Mouse (Mus musculus): ENCODE results near the gene Opa3.
A peak's percentile ranks its signal among the peaks of the same experiment; 100 is the strongest.

Opa3 gene

DNA sequence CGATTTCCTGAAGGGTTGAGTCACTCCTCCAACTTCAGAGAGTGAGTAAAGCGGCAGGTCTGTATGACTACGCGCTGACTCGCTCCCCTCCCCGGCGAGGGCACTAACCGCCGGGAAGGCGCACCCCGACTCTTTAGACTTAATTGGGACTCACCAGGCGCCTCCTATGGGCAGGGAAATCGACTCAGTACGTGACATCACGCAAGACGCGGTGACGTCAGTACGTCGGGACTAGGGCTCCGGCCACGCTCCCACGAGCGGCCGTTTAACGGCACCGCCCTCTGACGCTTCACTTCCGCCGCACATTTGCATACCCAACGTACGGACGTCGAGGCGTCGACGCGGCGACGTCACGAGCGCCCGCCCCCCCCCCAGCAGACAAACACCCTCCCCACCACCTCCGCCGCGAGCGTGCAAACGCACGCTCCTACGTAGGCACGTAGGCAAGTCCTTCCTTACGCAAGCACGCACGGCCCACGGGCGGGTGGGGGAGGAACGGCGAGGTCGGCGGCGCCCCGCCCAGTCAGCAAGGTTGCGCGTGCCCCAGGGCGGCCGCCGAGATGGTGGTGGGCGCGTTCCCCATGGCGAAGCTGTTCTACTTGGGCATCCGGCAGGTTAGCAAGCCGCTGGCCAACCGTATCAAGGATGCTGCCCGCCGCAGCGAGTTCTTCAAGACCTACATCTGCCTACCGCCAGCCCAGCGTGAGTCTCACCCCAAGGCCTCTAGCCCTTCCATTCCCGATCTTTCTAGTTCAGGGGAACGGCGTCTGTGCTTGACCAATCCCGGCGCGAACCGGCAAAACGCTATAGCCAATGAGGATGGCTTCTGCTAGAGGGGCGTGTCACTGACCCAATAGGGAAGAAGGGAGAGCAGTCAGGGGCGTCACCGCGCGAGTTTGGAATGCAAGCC lies at the start of gene Opa3:
Gene Opa3 (plus strand): TSS at position 452 of the 910 bp plus-strand sequence.
- peak; percentile 97 for DNase-seq (ENCODE audit: extremely low read depth, low read depth, low spot score)

DNA sequence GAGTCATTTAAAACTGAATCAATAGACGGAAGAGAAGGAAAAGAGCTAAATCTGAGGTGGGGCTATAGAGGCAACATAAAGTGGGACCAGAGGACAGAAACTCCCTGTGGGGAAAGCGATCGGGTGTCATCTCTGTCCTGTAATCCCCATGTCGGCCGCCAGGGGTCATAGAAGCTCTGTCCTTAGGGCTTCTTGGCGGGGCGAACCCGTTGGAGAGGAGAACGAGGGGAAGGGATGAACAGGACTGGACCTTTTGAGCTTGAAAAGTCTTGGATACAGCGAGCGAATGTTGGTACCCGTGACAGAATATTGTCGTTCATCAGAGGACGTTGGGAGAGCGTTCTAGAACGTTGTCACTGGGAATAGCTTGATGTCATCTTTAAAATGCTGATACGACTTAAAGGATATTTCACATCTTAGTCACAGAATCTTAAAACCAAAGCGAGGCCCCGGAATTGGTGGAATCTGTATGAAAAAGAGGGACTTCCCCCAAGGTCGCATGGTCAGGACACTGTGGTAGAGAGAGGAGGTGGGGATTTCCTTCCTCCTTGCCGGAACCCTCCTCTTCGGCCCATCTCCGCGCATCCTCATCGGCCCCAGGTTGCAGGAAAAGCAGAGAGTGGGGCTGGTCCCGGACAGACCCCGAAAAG lies 49.6 kb upstream of the Opa3 start:
- DNase-seq (ENCODE audit: extremely low read depth, low read depth, low spot score) = no peak

DNA sequence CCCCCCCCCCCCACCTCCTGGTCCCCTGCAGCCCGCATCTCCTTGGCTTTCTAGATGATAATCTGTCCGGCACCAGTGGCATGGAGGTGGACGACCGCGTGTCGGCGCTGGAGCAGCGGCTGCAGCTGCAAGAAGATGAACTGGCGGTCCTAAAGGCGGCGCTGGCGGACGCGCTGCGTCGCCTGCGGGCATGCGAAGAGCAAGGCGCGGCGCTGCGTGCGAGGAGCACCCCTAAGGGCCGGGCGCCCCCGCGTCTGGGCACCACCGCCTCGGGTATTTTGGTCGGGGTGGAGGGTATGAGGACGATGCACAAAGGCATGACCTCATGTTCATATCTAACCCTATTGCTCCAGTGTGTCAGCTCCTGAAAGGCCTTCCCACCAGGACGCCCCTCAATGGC lies 49.0 kb upstream of the Opa3 start:
- no peak for DNase-seq (ENCODE audit: extremely low read depth, low read depth, low spot score)

DNA sequence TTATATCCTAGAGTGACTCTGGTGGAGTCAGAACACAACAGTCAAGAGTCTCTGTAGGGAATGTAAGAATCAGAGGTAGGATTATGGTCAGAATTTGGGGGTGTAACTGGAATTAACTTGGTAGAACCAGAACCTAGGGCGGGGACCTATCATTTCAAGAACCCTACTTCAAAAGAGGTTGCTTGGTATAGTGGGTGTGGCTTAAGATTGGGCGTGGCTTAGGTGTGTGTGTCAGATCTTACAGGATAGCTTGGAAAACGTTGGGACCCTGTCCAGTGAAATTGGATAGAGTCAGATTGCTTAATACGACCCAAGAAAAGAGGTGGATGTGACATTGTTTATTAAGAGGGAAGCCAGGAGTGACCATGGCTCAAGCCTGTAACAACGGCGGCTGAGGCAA lies 48.2 kb upstream of the Opa3 start:
- no peak for DNase-seq (ENCODE audit: extremely low read depth, low read depth, low spot score)

DNA sequence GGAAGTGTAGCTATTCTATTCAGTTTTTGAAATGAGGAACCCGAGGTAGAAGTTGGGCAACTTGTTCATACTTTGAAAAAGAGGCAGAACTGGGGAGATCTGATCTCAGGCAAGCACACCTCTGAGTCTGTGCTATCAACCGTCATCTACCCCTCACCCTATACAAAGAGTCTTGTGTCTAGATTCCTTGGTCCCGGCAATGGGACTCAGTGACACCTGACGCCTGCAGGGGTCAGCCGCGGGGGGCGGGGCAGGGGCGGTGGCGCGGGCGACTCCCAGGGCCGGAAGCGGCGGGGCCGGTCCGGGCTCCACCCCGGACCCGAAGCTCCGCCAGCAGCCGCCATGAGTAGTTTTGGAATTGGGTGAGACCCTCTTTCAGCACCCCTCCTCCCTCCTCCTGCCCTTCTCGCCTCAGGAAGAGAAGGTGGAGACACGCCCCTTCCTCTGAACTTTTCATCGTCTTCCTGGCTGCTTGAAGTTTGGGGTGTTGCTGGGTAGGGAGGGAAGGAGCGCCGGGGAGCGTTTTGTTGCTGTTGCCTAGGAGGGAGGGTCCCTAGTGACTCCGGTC lies 47.2 kb upstream of the Opa3 start:
- DNase-seq (ENCODE audit: extremely low read depth, low read depth, low spot score) = no peak

DNA sequence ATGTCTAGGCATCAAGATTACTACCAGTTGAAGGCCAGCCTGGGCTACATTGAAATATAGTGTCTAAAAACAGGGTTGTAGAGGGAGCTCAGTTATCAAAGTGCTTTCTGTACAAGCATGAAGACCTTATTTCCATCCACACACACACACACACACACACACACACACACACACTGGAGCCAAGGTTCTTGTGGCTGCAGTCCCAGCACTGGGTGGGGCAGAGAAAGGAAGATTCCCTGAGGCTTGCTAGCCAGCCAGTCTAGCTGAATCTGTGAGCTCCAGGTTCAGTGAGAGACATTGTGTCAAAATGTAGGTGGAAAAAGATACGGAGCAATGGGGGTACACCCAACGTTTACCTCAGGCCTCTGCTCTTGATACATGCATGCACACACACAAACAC lies 43.9 kb upstream of the Opa3 start:
- no peak for DNase-seq (ENCODE audit: extremely low read depth, low read depth, low spot score)

DNA sequence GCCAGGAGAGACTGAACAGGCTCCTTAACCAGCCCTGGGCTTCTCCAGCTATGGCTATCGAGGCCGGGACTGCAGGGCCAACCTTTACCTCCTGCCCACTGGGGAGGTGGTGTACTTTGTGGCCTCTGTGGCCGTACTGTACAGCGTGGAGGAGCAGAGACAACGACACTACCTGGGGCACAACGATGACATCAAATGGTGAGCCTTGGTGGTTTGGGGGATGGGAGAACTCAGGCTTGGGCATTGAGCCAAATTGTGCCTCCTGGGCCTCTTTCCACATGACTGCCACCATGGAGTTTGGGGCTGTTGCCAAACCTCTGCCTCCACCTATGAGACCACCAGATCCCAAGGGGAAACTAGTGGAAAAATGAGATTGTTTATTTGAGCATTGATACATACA lies 43.4 kb upstream of the Opa3 start:
- no peak for DNase-seq (ENCODE audit: extremely low read depth, low read depth, low spot score)

DNA sequence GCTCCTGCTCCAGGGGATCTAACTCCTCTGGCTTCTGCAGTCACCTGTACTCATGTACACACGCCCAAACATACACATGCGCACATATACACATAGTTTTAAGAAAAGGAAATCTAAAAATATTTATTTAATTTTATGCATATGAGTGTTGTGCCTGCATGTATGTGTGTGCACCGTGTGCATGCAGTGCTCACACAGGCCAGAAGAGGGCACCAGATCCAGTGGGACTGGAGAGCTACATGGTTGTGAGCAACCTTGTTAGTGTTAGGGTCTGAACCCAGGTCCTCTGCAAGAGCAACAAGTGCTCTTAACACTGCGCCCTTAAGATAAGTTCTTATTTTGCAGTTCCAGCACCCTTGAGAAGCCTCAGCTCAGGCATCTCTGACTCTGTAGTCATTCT lies 33.5 kb upstream of the Opa3 start:
- no peak for DNase-seq (ENCODE audit: extremely low read depth, low read depth, low spot score)

DNA sequence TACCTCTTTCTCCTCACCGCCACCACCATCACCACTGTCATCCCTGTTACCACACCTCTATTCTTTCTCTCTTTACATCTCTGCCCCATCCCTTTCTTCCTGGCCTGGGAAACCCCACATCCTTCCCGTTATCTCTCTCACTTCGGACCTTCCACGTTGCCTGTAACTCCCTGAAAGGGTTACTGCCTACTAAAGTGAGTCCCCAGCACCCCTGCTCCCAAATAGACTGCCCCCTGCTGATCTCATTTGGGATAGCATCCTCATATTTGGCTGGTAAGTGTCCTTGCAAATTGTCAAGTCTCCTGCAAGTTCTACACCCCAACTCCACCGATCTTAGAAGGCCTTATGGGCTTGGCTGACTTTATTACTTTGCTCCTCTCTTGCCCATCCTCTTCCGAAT lies 31.5 kb upstream of the Opa3 start:
- DNase-seq (ENCODE audit: extremely low read depth, low read depth, low spot score) = no peak

DNA sequence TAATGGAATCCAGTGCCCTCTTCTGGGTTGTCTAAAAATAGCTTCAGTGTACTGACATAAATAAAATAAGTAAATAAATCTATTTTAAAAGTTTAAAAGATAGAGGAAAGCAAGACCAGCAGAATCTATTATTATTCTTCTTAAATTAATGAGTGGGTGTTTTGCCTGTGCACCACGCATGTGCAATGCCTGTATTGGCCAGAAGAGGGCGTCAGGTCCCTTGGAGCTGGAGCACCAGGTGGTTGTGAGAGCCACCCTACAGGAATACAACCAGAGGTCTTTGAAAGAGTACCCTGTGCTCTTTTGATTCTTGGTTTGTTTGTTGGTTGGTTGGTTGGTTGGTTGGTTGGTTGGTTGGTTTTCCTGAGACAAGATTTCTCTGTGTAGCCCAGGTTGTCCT lies 30.1 kb upstream of the Opa3 start:
- no peak for DNase-seq (ENCODE audit: extremely low read depth, low read depth, low spot score)

DNA sequence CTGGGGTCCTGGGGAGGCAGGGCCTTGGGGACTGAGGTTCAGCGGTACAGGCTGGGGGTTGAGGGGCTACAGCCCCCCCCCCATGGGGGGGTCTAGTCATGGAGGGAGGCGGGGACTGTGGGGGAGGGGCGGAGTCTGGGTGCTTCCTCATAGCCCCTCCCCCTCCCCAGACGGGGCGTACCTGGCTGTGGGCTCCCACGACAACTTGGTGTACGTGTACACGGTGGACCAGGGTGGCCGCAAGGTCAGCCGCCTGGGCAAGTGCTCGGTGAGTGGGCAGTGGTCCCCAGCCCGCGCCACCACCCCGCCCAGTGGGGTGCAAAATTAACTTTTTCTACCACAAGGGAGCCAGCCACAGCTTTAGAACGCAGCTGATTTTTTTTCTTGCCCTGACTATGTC lies 26.5 kb upstream of the Opa3 start:
- DNase-seq (ENCODE audit: extremely low read depth, low read depth, low spot score) = no peak

DNA sequence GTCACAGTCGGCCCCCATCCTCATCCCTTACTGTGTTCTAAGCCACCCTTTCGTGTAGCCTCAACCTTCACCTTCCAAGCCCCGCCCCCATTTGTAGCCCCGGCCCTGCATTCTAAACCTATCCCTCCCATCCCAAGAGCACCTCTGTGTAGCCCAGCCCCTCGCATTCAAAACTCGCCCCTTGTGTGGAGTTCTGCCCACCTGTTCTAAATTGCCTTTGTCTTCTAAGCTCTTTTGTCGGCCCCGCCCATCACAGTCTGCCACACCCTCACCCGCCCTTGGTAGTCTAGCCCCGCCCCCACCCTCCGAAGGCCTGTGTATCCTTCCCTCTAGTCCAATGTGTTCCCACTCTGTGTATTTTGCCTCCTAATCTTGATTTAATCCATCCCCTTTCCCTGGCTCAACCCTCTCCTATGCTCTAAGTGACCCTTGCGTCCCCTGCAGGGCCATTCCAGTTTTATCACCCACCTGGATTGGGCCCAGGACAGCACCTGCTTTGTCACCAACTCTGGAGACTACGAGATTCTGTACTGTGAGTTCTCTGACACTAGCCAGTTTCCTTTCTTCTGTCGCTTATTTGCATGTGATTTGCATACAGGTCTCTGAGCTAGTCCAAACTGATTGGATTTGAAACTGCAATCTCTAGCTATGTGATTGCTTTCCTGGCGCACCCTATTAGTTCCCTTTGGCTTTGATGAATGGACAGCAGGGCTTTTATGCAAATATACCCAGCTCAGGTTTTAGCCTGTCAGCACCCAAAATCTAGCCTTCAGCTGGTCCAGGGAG lies 25.9 kb upstream of the Opa3 start:
- no peak for DNase-seq (ENCODE audit: extremely low read depth, low read depth, low spot score)

DNA sequence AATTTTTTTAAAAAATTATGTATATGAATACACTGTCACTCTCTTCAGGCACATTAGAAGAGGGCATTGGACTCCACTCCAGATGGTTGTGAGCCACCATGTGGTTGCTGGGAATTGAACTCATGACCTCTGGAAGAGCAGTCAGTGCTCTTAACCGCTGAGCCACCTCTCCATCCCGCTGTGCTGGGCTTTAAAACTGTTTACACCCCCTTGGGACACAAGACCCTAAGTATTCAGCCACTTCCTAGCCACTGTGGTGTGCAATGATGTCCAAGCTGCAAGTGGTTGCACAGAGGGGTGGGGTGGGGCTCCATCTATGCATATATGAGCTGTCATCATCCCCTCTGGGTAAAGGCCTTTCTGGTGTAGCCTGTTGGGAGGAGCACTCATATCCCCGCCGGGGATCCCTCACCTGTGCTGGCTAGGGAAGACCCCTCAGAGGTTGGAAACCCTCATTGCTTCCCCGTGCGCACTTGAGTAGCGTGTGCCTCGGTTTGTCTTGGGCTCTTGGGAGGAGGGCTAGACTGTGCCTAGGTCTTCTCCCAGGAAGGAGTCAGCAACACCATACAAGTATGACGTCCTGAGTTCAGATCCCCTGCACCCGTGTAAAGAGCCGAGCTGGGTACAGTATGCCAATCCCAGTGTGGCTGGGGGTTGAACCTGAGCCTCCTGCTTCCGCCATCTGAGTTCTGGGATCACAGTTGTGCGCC lies 19.8 kb upstream of the Opa3 start:
- no peak for DNase-seq (ENCODE audit: extremely low read depth, low read depth, low spot score)

DNA sequence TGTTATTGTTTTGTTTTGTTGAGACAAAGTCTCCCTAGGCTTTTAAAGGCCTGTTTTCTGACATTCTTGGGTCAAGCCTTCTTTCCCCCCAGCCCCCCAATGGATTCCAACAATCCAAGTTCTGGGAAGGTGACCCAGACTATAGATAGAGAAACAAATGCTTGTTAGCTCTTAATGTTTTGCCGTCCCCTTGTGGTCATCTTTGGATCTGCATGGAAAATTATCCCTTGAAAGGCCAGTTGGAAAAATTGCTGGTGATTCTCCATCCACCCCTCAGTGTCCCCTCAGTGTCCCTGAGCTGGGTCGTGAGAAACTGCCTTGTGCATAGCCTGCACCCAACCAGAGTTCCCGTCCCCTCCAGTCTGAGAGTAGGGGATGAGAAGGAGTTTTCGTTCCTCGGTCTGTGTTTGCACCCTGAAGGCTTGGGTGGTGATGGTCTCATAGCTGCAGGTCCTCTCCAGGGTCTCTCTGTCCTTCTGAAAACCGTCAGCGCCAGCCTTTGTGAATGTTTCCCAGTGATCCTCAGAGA lies 19.1 kb upstream of the Opa3 start:
- no peak for DNase-seq (ENCODE audit: extremely low read depth, low read depth, low spot score)

DNA sequence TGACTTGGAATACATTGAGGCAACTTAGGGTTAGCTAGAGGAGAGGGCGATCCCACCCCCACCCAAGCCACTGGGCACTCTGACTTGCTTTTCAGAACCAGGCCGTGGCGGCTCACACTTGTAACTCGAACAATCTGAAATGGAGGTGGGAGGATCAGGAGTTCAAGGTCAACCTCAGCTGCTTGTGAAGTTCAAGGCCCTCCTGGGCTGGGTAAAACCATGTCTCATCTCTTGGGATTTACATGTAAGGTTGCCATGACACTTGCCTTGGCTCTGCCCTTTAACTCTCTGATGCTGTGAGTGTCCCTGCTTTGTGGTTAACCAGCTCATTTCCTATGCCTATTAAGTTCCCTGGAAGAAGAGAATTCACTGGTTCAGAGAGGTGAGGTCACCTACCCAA lies 18.6 kb upstream of the Opa3 start:
- DNase-seq (ENCODE audit: extremely low read depth, low read depth, low spot score) = no peak

DNA sequence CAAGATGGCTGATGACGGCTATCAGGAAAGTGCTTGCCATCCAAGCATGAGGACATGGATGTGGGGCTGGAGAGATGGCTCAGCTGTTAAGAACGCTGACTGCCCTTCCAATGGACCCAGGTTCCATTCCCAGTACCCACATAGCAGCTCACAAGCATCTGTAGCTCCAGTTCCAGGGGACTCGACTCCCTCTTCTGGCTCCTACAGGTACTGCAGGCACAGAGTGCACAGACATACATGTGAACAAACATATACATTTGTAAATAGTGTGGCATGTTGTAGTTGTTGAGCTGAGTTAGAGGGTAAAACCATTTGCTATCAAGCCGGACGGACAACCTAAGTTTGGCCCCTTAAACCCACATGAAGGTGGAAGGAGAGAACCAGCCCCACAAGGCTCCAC lies 18.1 kb upstream of the Opa3 start:
- DNase-seq (ENCODE audit: extremely low read depth, low read depth, low spot score) = no peak

DNA sequence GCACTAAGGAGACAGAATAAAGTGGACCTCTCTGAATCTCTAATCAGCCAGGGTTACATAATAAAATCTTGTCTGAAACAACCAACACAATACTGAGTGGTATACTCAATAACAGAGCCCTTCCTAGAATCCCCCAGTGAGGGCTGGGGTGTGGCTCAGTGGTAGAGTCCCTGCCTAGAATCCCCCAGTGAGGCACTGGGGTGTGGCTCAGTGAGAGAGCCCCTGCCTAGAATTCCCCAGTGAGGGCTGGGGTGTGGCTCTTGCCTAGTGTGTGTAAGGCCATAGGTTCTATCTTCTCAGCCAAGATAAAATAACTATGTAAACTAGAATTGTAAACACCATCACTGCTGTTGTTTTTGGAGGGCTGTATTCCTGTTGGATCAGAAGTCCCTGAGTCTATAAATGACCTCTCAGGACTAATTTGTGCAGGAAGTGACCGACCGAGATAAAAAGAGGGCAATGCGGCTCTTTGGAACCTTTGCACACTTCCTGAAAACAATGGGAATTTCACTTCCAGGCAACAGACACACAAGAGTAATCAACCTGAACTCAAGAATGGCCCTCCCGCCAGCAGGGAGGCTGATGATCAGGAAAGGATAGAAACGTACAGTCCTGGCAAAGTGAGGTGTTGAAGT lies 17.0 kb upstream of the Opa3 start:
- DNase-seq (ENCODE audit: extremely low read depth, low read depth, low spot score) = no peak

DNA sequence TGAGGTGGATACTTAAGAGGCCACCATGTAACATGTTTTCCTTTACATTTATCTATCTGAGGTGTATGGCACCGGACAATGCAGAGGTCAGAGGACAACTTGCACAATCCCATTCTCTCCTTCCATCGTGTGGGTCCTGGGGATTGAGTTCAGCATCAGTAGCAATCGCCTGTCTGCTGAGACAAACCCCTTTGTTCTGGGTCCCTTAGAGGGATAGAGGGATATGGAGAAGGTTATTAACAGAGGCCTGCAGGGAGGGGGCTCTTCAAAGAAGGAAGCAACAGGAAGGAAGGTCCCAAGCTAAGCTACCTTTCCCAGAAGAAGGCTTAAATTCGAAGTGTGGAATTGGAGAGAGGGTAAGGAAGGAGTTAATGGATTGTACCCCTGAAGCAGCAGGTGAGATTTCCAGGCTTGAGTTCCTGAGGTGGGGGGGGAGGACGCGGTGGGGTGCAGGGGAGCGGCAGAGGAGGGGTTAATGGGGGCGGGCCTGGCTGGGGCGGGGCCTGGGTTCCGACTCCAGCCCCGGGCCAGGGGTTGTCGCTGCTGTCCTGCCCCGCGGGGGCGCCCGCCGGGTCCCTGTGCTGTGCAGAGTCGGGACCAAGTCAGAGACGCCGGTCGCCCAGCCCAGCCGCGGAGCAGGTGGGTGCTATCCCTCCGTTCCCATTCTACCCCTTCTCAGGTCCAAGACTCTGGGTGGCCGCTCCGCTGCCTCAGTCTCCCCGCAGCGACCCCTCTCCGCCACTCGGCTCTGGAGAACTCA lies 16.0 kb upstream of the Opa3 start, which contains the start of gene Gpr4:
Gene Gpr4 (plus strand): TSS at position 543 of the 760 bp plus-strand sequence.
- no peak for DNase-seq (ENCODE audit: extremely low read depth, low read depth, low spot score)

DNA sequence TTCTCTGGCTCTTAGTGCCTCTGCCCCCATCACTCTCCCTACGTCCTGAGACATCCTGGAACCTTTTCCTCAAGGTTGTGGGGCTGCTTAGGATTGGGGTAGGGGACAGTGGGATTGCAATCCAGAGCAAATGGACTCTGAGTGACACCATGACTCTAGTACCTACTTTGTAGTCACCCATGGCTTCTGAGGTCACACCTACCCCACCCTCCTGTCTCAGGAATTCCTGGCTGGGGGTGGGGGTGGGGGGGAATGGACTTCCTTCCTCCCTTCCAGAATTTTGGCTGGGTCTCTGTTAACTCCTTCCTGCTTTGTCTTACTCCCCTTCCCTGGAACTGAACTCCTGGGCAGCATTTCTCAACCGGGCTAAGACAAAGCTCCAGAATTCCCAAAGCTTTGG lies 14.7 kb upstream of the Opa3 start:
- no peak for DNase-seq (ENCODE audit: extremely low read depth, low read depth, low spot score)

Measured in fat pad, adult 2 months (tissue).